Mouse (Mus musculus) T-helper 2 cell (primary cell): ENCODE results near the gene Tmem211.

Source experiments
- in situ Hi-C: fragments of 300-600 bp; cut with MboI, MseI; formaldehyde crosslinking; loops from one replicate; pipeline ENCODE4 v1.15.1; 2025; ENCODE audit warnings: high pct_unique_total_duplicates

The Tmem211 gene

DNA sequence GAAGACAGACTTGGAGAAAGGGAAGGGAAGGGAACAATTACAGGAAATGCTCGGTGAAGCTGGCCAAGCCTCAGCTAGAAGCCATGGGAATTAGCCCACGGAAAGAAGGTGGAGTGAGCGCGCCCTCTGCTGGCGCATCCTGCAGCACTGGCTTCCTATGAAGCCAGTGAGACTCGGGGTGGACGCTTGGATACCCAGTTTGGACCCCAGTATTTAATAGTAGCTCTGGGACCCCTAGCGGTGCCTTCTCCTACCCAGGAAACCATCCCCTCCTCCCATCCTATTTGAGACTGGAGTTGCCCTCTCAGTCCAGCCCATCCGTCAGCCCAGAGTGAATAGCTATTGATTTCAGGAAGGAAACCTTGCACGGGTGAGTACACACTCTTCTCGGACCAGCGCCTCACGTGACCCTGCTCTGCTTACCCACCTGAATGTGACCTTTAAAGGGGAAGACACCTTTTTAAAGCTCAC is at the start of gene Tmem211:
TSS of gene Tmem211 (plus strand) at position 278 of the 471 bp plus-strand sequence.
- in situ Hi-C loops = loop anchor here (5.0 kb wide), 1 partner anchor 49 kb away; no protein-coding TSS in a partner anchor

DNA sequence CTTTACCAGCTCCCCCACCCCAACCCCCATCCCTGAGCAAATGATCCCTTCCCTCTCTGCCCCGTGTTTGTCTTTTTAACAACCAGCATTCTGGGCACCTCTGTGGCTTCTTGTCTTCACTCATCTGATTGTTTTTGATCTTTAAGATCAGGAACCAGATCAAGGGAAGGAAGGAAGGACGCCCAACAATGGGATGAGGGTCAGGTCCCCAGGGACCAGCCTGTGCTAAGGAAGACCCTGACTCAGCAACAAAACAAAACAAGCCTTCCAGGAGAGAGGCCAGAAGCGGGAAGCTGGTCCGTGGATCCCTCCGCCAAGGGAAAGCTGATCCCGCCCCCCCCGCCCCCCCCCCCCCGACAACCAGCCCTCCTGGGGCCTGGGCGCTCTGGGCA is 47.3 kb upstream of the Tmem211 start:
- in situ Hi-C loops = loop anchor here (5.0 to 25.0 kb wide), 2 partner anchors 48 to 317 kb away; partner anchors contain the start of gene Tmem211

DNA sequence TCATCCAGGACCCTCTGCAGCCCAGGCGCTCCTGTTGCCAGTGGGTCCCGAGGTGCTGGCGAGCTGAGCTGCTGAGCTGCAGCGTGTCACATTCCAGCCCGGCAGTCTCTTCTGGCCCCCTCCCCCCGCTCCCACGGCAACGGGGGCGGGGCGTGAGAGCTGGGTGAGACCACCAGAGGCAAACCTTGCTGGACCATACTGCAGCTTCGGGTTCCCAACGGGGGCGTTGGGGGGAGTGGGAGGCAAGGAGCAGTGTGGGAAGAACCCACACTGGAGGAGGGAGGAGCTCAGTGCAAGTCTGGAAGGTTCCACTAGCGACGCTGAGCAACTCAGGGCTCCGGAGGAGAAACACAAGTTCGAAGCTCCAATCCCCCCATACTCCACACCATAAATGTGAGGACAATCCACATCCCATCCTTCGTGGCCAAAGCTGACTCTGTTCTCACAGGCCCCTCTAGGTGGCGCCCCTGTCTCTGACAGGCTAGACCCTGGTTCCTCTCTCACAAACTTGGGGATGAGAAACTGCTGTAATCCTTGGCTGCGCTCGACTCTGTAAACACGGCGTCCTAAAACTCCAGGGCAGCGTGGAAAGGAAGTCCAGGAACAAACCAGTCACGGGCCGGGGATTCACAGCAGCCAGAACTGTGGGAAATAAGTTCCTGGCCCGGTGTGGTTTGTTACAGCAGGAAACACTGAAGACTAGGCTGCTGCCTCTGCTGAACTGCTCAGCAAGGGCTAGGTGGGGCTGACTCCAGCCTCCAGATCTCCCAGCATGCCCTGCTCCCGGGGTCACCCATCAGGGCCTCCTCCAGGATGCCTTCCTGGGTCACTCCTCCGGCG is 46.6 kb upstream of the Tmem211 start:
- in situ Hi-C loops = loop anchor here (5.0 to 25.0 kb wide), 2 partner anchors 47 to 318 kb away; partner anchors contain the start of gene Tmem211

DNA sequence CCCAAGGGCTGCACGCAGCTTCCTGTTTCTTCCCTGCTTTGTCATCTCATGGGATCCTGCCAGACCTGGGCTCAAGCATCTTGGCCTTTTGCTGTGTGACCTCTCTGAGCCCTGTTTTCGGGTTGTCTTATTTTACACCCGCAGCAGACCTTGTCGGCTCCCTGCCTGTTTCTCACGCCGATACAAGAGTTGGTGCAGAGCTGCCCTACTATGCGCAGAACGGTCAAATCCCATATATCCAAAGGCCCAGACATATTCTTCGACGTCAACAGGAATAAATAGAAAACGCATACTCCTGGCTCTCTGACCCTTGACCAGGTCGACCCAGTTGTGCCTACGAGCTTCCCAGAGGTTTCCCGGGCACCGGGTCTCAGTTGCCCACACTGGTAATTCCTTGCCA is 46.0 kb upstream of the Tmem211 start:
- in situ Hi-C loops = loop anchor here (25.0 kb wide), 1 partner anchor 318 kb away; no protein-coding TSS in a partner anchor

DNA sequence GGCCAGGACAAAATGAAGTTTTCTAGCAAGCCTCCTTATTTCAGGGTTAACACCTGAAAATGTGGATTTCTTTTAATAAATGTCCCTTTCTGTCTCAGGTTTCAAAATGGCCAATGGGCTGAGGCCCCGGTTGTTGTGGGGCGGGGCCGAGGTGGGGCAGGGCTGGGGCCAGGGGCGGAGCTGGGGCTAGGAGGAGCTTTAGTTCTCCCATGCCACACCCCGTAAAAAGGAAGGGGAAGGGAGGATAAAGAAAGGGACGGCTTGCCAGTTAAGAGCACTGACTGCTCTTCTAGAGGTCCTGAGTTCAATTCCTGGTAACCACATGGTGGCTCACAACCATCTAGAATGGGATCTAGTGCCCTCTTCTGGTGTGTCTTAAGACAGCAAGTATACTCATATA is 45.3 kb upstream of the Tmem211 start:
- in situ Hi-C loops = loop anchor here (25.0 kb wide), 1 partner anchor 319 kb away; no protein-coding TSS in a partner anchor

DNA sequence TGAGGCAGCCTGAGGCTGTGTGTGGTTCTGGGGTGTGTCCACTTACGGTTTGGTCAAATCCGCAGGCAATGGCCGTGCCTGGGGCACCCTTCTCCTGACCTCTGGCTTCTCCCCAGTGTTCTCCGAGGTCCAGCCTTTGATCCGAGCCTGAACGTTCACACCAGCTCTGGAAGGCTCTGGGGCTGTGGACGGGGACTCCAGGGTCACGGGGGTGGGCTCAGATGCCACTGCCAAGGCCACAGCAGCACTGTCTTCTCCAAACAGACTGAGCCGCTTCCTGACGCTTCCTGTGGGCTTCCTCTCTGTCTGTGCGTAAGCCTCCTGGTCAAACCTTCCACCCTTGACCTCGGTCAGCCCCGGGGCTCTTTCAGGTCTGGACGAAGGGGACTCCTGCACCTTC is 36.2 kb upstream of the Tmem211 start:
- in situ Hi-C loops = loop anchor here (25.0 kb wide), 1 partner anchor 328 kb away; no protein-coding TSS in a partner anchor

DNA sequence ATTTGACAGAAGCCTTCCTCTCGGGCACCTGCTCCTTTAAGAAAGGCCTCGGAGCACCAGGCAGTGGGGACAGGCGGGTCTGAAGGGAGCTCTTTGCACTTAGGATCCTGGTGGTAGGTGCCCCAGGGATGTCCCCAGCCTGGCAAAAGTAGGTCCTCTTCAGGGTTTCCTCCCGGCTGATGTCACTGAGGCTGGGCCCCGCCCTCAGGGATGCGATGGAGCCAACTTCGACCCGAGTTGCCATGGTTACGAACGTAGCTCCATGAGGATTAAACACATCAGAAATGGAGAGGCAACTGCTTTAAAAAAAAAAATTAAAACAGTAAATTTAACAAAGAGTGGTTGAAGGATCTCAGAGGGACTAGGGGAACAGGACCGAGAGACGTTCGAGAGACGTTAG is 34.8 kb upstream of the Tmem211 start:
- in situ Hi-C loops = loop anchor here (25.0 kb wide), 1 partner anchor 330 kb away; no protein-coding TSS in a partner anchor

DNA sequence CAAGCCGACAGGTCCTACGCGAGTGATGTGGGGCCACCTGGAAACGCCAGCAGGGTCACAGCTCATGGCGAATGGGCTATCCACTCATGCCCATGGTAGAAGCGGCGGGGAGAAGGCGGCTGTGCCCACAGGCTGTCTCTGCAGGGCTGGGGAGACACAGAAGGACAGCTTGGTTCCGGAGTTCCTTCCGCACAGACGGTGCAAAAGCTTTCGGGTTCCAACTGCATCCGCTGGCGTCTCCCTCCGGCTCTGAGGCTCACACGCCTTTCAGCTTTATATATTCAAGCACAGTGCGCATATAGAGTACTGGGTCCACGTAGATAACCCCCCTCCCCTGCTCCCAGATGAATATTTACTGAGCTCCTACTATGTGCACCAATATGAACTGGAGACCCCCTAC is 32.9 kb upstream of the Tmem211 start:
- in situ Hi-C loops = loop anchor here (25.0 kb wide), 1 partner anchor 331 kb away; no protein-coding TSS in a partner anchor

DNA sequence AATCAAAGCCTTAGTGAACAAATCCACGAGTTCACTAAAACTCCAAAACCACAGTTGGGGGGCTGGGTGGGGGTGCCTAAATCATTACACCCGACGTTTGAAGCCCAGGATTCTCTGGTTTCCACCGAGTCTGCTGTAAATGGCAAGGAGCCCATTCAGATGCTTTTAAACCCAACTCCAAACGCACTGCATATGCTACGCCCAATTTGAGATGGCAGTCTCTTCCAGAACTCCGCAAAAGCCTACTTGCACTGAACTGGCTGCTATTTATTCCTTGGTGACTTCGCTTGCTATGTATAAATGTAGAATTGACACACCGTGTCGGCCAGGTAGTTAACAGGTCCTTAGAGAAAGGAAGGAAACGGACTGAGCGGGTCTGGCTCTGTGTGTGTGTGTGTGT is 31.3 kb upstream of the Tmem211 start:
- in situ Hi-C loops = loop anchor here (25.0 kb wide), 1 partner anchor 333 kb away; no protein-coding TSS in a partner anchor

DNA sequence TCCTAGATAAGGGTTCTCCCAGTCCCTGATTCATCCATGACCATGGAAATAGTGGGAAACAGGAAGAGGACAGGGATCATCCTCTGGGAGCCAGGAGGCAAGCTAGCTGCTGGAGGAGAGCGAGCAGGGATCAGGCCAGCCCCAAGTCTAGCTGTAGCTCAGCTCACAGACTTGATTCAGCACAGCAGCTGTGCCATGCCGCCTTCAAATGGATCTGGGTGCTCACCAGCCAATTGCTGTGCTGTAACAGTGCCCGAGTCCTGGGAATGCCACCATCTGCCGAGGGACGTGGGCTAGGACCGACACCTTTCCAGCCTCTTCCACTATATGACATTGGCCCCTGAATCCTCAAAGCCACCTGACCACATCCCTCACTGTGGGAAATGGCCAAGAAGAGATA is 30.8 kb upstream of the Tmem211 start:
- in situ Hi-C loops = loop anchor here (25.0 kb wide), 1 partner anchor 334 kb away; no protein-coding TSS in a partner anchor

DNA sequence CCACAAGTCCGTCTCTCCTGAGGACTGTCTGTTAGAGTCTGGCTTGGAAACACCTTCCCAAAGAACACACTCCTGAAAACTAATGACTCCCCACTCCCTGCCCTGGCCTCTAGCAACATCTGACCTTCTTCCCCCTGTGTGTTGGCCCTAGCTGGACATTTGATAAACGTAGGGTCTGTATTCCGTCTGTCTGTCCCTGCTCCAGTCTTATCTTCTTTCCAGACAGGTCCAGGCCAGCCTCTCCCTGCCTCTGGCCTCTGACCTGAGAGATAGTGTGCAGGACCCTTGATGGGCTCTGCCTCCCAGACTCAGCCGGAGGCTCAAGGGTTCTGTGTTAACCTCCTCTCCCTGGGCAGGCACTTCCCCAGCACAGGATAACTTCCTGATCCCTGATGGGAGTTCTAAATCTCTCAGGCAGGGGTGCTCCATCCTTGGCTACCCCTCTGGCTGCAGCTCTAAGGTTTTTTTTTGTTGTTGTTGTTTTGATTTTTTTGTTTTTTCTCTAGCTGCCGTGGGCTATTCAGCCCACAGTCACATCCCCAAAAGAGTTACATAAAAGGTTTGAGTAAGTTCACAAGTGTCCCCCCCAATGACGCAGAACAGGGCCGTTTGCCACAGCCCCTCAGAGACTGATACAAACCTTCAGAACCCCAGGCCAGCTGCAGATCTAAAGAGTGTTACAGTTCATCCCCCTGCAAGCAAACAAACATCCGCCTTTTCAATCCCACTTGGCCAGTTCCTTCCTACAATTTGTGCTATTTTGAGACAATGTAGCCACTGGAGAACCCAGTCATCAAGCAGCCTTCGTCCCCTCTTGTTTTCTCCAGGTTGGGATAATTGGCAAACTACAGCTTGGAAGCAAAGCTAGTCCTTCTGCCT is 29.6 kb upstream of the Tmem211 start:
- in situ Hi-C loops = loop anchor here (25.0 kb wide), 1 partner anchor 335 kb away; no protein-coding TSS in a partner anchor

DNA sequence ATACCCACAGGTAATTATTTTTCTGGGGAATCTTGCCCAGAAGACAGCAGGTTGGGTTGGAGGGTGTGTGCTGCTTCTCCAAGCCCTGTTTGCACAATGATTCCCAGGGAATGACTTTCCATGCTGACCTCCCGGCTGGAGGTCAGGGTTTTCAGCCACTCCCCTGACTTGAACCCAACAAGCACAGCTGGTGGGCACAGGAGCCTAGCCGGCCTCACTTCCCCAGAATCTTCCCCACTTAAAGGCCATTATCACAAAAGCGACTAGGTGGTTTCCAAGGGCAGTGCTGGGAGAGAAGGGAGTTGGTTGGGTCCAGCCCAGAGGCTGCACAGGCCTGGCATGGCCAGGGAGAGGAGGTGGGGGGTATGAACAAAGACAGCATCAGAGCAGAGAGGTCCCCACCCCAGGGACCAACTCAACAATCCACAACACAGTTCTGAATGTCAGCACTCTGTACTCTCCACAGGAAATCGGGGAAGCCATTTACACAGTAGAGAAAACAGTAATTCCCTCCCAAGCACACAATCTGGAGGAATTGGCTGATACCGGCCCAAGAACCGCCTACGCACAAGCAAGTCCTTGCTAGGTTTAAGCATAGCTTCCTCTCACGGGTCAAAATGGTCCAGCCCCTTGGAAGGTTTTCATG is 27.5 kb upstream of the Tmem211 start:
- in situ Hi-C loops = loop anchor here (25.0 kb wide), 1 partner anchor 337 kb away; no protein-coding TSS in a partner anchor

DNA sequence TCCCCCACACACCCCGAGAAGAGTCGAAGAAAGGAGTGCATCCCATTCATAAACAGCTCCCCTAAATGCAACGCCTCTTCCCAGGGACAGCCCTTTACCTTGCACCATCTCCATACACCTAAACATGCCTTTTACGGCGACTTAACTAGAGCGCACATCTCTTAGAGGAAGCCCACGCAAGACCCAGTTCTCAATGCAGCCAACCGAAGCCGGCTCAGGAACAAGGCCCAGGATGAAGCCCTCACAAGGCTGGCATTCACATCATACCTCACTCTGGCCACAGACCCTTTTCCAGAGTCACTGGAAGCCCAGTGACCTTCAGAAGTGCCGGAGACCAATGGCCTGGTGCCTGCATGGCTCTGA is 27.0 kb upstream of the Tmem211 start:
- in situ Hi-C loops = loop anchor here (25.0 kb wide), 1 partner anchor 337 kb away; no protein-coding TSS in a partner anchor

DNA sequence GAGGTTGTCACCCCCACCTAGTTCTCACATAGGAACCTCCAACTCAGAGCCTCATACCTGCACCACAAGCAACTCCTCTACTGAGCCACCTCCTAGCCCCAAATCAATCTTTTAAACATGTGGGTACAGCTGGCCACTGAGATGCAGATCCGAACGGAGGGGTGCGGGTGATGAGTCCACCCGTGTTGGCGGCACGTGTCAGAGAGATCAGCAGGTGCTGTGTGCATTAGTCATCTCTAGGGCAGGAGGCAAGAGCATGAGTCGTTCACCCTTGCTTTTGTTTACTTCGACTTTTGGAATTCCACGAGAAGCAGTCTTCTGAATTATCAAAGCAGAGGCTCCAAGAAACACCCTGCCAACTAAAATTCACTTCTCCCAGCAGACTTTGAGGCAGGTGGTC is 22.5 kb upstream of the Tmem211 start:
- in situ Hi-C loops = no loop called here

DNA sequence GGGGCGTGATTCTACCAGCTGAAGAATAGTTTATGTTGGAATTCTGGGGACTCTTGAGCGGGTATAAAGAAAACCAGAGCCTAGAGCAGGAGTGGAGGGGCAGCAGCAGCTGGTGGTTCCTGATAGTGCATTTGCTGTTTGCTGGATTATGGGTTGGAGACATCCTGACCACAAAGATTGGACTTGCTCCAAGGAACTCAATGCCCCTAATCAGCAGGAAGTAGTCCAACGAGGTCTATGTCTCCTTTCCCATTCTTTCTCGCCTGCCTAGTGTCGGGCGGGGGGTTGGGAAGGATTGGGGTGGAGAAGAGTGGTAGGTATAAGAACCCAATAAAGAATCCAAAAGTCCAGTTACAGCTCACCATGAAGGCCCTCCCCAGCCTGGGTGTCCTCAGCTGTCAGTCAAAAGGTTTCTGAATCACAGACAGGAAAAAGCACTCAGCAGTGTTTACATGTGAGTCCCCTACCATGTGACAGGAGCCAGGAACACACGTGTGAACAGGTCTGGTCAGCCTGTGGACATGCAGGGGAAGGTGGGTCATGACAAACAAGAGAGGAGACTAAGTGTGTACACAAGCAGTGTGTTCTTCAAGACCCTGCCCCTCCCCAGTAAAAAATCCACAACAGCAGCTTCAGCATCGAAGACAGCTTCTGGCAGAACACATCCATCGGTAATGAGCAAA is 19.9 kb upstream of the Tmem211 start:
- in situ Hi-C loops = no loop called here

DNA sequence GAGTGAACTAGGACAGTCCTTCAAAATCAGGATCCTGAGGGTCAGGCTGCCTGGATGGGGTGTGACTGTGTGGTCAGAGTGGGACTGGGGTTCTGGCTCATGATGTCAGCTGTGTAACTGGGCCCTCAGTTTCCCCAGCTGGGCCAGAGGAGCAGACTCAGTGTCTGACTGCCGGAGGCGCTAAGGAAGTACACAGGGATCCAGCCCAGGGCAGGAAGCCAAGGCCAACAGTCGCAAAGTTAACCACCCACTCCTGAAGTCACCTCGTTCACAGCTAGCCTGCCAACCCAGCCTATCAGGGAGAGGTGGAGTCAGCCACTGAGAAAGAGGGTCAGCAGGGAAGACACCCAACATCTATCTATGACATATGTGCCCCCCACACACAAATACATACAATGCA is 18.7 kb upstream of the Tmem211 start:
- in situ Hi-C loops = no loop called here

DNA sequence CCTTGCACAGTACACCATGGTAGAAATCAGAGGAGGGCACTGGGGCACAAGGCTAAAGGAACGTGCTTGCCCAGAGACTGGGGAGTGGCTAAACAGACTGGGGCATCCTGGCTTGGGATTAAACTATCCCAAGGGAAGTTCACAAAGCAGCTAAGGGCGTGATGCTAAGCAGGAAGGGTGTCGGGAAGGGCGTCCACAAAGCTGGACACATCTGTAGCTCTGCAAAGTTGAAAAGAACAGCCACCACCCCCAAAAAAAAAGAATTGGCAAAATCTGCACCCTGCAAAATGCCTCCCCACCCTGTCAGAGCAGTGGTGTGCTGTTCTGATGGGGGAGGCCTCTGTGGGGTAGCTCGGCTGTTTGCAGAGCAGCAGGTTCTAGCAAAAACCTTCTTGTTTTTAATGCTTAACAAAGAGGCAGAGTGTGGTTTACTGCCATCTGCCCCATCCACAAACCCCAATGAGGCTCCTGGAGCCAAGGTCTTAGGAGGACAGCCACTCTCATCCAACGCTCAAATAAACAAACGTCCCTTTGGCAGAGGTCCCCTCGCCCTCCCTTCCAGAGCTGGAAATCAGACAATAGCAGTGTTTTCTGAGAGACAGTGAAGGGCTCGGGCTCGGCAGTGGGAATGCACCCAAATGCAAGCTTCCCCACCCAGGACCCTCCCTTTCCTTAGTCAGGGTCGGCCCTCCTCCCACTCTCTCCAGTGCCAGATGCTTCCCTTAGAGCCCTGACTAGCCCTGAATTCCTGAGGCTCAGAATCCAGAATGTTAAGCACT is 17.9 kb upstream of the Tmem211 start:
- in situ Hi-C loops = no loop called here

DNA sequence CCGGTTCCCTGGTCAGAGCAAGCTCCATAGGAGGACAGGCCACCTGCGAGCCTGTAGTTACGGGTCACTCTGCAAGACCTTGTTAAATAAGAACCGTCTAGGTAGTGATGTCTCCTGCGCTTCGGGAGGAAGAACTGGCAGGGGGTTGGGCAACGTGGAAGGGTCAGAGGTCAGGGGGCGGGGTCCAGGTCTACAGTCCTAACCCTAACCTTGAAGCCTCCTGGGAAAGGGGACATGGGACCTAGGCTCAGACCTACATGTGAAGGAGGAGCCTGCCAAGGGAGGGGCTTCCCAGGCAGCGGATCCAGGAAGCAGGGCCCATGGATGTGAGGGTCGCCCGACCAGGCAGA is 17.3 kb upstream of the Tmem211 start:
- in situ Hi-C loops = no loop called here

DNA sequence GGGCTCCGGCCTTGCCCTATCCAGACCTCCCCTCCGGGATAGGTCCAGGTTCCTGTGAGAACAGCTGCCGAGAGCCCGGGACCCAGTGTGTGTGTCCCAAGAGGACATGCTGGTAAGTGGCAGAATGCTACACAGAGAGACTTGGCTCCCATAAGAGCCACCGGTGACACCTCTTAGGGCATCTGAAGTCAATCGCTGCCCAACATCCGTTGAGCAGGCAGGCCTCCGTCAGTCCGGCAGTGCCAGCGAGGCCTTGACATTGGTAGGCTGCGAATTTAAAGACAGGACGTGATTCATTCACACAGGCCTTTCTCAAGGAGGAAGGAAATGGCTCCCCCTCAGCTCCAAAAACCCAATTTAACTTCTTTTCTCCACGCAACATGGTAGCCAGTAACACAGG is 16.8 kb upstream of the Tmem211 start:
- in situ Hi-C loops = no loop called here

DNA sequence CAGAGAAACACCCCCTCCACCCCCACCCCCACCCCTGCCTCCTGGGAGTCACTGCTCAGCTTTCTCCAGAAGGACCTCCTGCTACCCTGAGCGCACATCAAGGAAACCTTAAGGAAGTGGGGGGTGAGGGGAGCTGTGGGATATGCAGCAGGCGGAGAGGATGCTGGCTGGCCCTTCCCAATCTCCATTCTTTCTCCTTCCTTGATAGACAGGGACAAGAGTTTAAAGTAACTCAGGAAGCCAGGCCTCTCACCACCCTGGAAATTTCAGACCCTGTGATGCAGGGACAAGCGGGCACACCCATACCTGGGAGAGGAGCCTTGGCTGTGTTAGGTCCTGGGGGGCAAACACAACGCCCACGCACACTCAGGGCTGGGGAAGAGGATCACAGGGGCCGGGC is 16.4 kb upstream of the Tmem211 start:
- in situ Hi-C loops = no loop called here
